Mouse (Mus musculus) activated CD4-positive, CD25-positive, alpha-beta regulatory T cell, adult 4 months (primary cell): Measurements from ENCODE around the gene Cacnb1. TPM values are rescaled to one million over a fixed set of nuclear protein-coding genes. Genes with fewer than 3 reads are reported as not detected.

Source experiments
- ATAC-seq: one replicate; pipeline ENCODE4 v1.8.0; 2017
- polyA plus RNA-seq, 2 experiments: library from polyadenylated mRNA; unstranded; fragments of 100-300 nt; shearing (Covaris generic); gene quantifications; one replicate each; pipeline ENCODE4 v1.2.1; 2017

Gene Cacnb1
- polyA plus RNA-seq, 2 experiments from 2014 or later, result 1.4 to 2.9 TPM

- ATAC-seq, result no peak
Measured at GRCm38 (mm10) chr11:97953939-97954275, 68.9 kb downstream of the Cacnb1 start.

GRCm38 (mm10) chr11:97953179-97953938 lies 69.5 kb downstream of the Cacnb1 start:
- ATAC-seq, result no peak

GRCm38 (mm10) chr11:97952367-97953006 lies 70.3 kb downstream of the Cacnb1 start:
- ATAC-seq, result no peak

Other genes with a start within 250 kb of the Cacnb1 start
- gene 1700001P01Rik, start 247.1 kb downstream of the Cacnb1 start, polyA plus RNA-seq, result under 1 TPM in 1 of 2 experiments, not detected in 1; 0.74 TPM
- gene Rpl23, start 240.6 kb downstream of the Cacnb1 start, polyA plus RNA-seq, result 1,000 to 10,000 TPM; 1,077 to 1,095 TPM
- gene Lasp1, start 224.0 kb downstream of the Cacnb1 start, polyA plus RNA-seq, result 10 to 100 TPM; 44.4 to 52.4 TPM
- gene B230217C12Rik, start 182.3 kb downstream of the Cacnb1 start, polyA plus RNA-seq, result 1 to 10 TPM; 1.6 to 1.7 TPM
- gene Fbxo47, start 138.9 kb downstream of the Cacnb1 start, polyA plus RNA-seq, result under 1 TPM; 0.29 to 0.74 TPM
- 1 to 10 TPM; 5.8 to 6.4 TPM for gene Plxdc1, start 36.6 kb downstream of the Cacnb1 start, polyA plus RNA-seq
- 10 to 100 TPM; 70.4 to 78.5 TPM for gene Arl5c, start 26.9 kb downstream of the Cacnb1 start, polyA plus RNA-seq
- 1,000 to 10,000 TPM; 3,386 to 3,946 TPM for gene Rpl19, start 3.7 kb upstream of the Cacnb1 start, polyA plus RNA-seq
- under 1 TPM in 1 of 2 experiments, not detected in 1; 0.37 TPM for gene Stac2, start 30.4 kb upstream of the Cacnb1 start, polyA plus RNA-seq
- gene Fbxl20, start 127.4 kb upstream of the Cacnb1 start, polyA plus RNA-seq, result 1 to 10 TPM; 7.7 to 8.4 TPM
- gene Med1, start 170.3 kb upstream of the Cacnb1 start, polyA plus RNA-seq, result 10 to 100 TPM; 60.6 to 70.5 TPM
- gene Cdk12, start 180.0 kb upstream of the Cacnb1 start, polyA plus RNA-seq, result 10 to 100 TPM; 24.6 to 24.9 TPM